Mouse (Mus musculus) mature B cell (primary cell): ENCODE measurements around the gene Trim9.

Experiments
- in situ Hi-C: fragments of 300-500 bp; cut with MboI; formaldehyde crosslinking; loops from 2 replicates; pipeline ENCODE4 v1.14.3; 2019

Trim9 gene

DNA sequence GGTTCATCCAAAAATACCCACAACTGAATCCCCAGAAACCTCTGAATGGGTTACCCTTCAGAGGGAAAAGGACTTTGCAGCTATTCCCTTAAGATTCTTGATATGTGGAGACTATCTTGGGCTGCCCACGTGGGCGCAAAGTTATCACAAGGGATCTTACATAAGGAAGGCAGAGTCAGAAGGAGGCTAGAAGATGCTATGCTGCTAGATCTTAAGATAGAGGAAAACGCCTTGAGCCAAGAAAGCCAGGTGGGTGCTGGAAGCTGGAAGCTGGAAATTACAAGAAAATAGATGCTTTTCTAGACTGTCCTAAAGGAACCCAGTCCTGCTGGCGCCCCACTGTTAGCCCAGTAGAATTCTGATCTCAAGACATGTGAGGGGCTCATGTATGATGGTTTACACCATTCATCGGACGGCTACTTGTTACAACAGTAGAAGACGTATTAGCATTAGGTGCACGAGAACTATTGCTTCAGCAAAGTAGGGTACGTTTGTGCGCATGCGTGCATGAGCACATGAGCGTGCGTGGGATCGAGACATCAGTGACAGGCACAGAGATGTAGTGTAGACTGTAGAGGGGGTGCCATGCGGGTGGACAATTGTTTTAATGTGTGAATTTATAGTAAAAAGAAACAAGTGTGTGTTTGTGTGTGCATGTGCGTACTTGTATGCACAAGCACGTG, 85.0 kb downstream of the Trim9 start:
- in situ Hi-C loops, result no loop called here

DNA sequence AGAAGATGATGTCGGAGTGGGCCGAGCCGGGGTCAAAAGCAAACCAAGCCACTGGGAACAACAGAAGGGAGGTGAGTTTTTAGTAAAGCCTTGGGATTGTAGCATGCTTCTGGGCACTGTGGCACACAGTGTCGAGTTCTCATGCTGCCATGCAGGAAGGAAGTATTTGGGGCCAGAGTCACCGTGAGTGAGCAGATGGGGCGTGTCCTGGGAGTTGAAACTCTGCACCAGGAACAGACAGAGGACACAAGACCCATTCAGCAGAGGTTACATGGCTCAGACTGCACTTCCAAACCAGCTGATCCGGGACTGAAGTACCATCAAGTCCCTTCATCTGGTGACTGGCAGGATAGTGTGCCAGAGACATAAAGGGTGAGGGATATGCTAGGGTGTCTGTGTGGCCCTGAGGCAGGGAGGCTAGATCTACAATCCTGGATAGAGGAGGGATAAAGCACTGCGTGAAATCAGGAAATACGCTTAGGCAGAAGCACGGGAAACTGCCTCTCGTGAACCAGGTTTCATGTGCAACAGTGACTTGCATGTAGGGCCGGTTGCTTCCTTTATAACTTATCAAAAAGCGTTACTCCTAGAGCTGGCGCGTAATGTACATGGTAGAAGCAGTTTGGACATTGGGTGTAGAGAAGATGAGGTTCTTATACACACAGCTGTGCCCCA, 96.1 kb downstream of the Trim9 start:
- in situ Hi-C loops, result no loop called here

DNA sequence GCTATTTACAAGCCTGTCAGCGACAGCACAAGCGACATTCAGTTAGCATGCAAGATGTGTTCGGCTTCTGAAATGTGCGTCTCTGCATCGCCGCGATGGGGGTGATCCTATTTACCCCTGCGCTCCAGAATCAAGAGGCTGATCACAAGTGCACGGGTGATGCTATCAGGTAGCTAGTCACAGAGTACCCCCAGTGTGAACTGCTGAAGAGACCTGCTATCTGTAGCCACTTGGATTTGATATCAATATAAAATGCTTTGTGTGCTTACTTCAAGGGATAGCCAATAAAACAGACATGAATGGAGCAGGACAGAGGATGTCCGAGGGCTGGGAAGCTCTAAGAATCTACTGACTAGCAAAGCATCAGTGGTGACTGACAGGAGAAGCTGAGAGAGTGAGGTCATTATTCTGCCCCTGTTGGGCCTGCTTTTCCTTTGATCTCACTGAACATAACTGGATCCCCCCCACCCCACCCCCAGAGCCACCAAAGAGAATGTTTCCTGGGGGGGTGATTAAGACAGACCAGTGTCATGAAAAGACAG, 97.7 kb downstream of the Trim9 start:
- in situ Hi-C loops, result no loop called here

DNA sequence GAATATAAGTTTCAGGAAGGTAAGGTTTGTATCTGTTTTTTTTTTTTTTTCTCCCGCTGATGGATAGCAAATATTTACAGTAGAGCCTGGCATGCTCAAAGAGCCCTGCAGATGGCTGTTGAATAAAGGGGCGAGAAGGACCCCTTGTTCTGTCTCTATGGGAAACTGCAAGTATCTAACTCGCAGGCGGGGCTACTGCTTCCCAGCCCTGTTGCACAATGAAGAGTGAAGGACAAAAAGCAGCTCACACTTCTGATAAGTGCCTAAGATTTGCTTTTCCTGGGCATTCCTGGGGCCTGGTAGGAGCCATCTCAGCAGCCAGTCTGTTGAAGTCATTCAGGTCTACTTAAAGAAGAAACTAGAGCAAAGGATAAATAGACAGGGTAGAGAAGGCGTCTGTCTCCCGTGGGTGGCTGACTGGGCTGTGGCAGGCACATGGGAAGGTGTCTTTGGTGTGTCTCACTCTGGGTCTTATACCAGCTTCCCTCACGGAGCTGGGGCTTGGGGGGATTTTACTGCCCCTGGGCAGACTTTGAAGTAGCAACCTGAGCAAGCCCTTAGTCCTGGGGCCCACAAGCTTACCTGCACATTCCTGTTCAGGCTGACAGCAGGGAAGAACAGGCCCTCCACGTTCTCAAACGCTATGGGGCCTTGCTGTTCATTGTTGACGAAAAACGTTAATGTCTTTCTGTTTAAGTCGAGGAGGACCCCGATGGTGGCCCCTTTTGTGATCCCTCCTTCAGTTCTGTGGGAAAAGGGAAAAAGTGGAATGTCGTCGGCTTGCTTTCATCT, 99.5 kb downstream of the Trim9 start:
- in situ Hi-C loops, result no loop called here

DNA sequence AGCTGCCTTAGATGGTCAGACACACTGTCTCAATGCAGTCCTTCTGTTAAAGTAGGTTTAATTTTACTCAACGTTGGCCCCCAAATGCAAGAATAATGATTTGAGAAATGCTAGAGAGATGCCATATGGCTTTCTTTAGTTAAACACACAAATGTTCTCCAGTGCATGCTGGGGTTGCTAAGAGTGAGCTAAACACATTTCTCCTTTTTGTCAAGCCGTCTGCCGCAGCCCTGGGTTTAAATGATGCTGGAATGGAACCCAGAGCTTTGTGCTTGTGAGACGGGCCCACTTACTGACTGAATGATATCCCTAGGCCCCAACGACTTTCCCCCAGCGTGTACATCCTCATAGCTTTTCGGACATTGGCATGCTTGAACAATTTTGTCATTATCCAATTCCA, 104.9 kb downstream of the Trim9 start:
- in situ Hi-C loops, result no loop called here

DNA sequence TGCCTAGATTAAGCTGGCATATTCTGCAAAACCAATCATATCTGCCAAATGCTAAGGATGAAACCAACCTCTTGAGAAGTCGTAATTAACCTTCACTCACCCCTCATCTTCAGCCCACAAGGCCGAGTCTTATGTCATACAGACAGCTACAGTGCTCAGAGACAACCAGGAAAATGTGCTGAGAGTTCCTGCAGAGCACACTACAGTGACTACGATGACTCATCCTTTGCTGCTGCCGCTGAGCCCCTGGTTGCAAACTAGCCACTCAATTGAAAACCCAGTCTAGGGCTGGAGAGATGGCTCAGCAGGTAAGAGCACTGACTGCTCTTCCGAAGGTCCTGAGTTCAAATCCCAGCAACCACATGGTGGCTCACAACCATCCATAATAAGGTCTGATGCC, 107.7 kb downstream of the Trim9 start:
- in situ Hi-C loops, result no loop called here

DNA sequence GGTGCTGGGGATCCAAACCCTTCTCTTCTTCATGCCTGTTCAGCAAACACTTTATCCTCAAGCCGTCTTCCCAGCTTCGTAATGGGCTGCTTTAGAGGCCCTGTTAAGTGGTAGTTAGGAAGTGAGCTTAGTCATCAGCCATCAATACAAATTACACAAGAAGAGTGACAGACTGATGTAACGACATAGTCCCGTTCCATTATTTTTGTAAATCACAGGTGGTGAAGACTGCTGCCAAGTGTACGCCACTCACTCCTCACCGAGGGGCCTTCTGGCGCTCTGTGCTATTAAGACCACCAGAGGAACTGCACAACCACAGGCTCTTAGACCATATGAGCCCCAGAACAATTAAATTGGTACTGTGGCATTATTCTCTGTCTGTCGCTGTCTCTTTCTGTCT, 108.8 kb downstream of the Trim9 start:
- in situ Hi-C loops, result no loop called here

- in situ Hi-C loops, result no loop called here
Measured at GRCm38 (mm10) chr12:70234938-70235484, 112.4 kb downstream of the Trim9 start.

GRCm38 (mm10) chr12:70234411-70234810, 113.0 kb downstream of the Trim9 start:
- in situ Hi-C loops, result no loop called here

- in situ Hi-C loops, result no loop called here
Measured at GRCm38 (mm10) chr12:70233637-70234315, 113.6 kb downstream of the Trim9 start.

DNA sequence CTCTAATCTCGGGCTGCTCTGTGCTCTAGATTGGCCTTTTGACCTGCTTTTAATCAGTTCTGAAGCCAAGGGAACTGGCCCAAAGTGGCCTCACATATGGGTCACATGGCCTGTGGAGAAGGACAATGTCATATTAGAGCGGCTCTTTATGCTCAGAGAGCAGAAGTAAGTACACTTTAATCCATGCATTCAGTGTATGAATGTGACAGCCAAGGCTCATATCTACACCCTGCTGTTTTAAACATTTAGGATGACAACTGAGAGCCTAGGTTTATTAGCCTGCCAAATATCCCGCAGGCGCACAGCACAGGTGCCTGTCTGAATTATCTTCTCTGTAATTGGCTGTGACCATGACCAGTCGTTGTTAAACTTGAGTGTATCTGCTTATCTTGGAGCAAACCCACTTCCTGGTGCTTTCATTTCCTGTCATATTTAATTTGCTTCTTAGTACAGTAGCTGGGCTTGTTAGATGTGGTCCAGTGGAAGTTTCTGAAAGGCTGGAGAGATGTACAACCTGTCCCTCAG, 115.3 kb downstream of the Trim9 start:
- in situ Hi-C loops, result no loop called here

GRCm38 (mm10) chr12:70231294-70231693, 116.1 kb downstream of the Trim9 start, which contains the start of gene Pygl:
TSS of gene Pygl (minus strand) at chr12:70231488.
- in situ Hi-C loops, result no loop called here

DNA sequence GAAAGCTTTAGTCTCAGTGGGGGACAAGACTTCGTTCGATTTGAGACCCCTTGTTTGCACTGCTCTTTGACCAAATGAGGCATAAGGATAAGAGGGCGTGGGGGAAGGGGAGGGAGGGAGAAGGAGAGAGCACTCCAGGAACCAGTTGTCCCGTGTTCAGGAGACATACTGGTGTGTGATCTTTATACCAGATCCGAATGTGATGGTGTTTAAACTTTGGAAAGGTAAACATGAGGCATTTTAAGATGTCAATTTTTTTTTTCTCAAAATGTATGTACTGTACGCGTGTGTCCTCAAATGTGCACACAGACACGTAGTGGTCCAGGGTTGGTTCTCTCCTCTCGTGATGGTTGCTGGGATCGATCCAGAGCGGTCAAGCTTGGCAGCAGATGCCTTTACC, 119.3 kb downstream of the Trim9 start:
- in situ Hi-C loops, result no loop called here

DNA sequence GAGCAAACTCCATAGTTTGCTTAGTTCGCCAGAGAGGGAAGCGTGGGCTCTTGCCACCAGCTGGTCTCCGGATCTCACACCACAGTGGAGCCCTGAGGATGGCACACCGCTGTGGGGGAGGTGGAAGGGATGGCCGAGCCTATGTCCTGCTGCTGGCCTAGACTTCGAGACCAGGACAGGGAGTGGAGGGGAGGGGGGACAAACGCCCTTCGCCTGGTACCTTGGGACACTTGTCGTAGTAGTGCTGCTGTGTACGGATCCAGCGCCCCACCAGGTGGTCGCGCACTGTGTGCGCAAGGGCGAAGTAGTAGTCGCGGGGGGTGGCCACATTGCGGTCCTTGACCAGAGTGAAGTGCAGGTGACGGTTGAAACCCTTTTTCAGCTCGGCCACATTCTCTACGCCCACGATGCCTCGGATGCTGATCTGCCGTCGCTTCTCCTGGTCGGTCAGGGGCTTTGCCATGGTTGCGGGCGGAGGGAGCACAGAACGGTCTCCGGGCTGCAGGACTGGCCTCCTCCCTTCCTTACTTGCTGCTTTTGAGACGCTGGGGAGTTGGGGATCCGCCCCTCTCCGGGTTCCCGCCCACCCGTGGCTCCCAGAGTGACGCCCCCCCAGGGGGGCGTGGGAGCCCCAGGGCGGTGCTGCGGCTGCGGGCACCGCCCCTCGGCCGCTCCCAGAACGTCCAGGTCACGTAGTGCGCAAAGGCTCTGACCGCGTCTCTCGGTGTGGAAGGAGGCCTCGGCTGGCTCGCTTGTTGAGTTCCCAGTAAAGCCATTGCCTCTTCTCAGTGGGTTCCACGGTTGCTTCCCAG, 120.1 kb downstream of the Trim9 start:
- in situ Hi-C loops, result no loop called here

GRCm38 (mm10) chr12:70226655-70227054, 120.8 kb downstream of the Trim9 start:
- in situ Hi-C loops, result no loop called here

GRCm38 (mm10) chr12:70223331-70223730, 124.1 kb downstream of the Trim9 start:
- in situ Hi-C loops, result no loop called here

DNA sequence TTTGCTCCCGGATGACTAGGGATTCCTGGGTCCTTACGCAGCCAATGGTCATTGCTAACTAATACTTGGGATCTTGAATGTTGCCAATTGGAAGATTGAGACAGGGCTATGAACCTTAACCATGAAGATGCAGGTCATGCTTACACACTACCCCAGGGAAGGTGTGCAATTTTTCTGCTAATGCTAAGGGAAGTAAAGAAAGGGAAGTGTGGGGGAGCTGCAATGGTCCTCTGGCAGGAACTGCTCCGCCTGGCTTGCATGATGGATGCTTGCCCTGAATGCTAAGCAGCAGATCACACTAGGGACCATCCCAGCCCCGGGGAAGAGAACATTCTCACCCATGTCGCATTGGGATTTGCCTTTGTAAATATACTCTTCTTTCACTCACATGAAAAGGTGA, 126.0 kb downstream of the Trim9 start:
- in situ Hi-C loops, result no loop called here

- in situ Hi-C loops, result no loop called here
Measured at GRCm38 (mm10) chr12:70218795-70219540, 128.4 kb downstream of the Trim9 start.

DNA sequence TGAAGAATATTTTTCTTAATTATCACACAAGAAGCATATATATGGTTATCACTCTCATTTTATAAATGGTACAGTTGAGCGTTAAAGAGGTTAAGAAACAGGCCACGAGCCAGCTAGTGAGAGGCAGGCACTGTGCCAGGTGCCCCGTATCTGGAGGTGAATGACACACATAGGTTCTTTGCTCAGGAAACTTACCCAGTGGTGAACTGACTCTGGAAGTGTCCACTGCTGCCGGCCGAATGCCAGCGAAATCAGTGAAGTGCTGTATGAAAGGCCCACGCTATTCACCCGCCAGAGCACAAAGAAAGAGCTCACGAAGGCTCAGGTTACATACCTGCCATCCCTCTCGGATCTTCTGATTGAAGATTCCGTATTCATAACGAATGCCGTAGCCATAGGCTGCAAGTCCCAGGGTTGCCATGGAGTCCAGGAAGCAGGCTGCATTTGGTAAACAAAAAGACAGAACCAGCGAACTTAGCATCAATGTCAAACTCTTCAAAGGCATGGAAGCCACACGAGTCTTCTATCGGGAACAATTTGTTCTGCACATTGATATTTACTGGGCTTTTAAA, 131.1 kb downstream of the Trim9 start:
- in situ Hi-C loops, result no loop called here

- in situ Hi-C loops, result no loop called here
Measured at GRCm38 (mm10) chr12:70214281-70214680, 133.1 kb downstream of the Trim9 start.
